Mouse (Mus musculus) neural tube, embryonic 12.5 days (tissue): ENCODE results near the gene Axin1. TPM values are rescaled to one million over a fixed set of nuclear protein-coding genes. Genes with fewer than 3 reads are reported as not detected.

Experiments
- ATAC-seq: fragments of 200-750 bp; cut with Nextera tagmentation; 2 replicates; pipeline ENCODE4 v1.8.0; 2017; ENCODE audit warnings: low read depth, mild to moderate bottlenecking, moderate TSS enrichment, moderate library complexity; ENCODE audit not compliant: low FRiP score
- H3K27ac ChIP-seq: fragments of 300-500 bp; sonication (generic); 2 replicates; pipeline ENCODE4 v1.5.1; 2016
- H3K27me3 ChIP-seq: fragments of 300-500 bp; sonication (generic); replicated peaks from 2 replicates; pipeline ENCODE4 v1.6.1; 2016; ENCODE audit warnings: mild to moderate bottlenecking
- H3K36me3 ChIP-seq: fragments of 300-500 bp; sonication (generic); 2 replicates; pipeline ENCODE4 v1.6.1; 2016; ENCODE audit warnings: mild to moderate bottlenecking
- H3K4me1 ChIP-seq: fragments of 300-500 bp; sonication (generic); 2 replicates; pipeline ENCODE4 v1.6.1; 2016
- H3K4me2 ChIP-seq: fragments of 300-500 bp; sonication (generic); replicated peaks from 2 replicates; pipeline ENCODE4 v1.6.1; 2016; ENCODE audit warnings: mild to moderate bottlenecking
- H3K4me3 ChIP-seq: fragments of 300-500 bp; sonication (generic); 2 replicates; pipeline ENCODE4 v1.5.1; 2016
- H3K9ac ChIP-seq: fragments of 300-500 bp; sonication (generic); 2 replicates; pipeline ENCODE4 v1.6.1; 2016; ENCODE audit warnings: mild to moderate bottlenecking
- H3K9me3 ChIP-seq: fragments of 300-500 bp; sonication (generic); 2 replicates; pipeline ENCODE4 v1.6.1; 2016; ENCODE audit warnings: mild to moderate bottlenecking
- WGBS: fragments of 180-500 bp; shearing (Covaris S2); methylation state at CpG from one replicate; pipeline ENCODE4 v1.1.7; 2016; 5-methylcytosine and 5-hydroxymethylcytosine counted together
- polyA plus RNA-seq: library from polyadenylated mRNA; unstranded; fragments of >200 nt; fragmentation: Nextera tagmentation; extraction: Ambion mirVana; gene quantifications from 2 replicates; pipeline ENCODE4 v1.2.1, GENCODE M21; 2016

The Axin1 gene
- polyA plus RNA-seq, 1 experiment from 2014 or later: 23.4 TPM

DNA sequence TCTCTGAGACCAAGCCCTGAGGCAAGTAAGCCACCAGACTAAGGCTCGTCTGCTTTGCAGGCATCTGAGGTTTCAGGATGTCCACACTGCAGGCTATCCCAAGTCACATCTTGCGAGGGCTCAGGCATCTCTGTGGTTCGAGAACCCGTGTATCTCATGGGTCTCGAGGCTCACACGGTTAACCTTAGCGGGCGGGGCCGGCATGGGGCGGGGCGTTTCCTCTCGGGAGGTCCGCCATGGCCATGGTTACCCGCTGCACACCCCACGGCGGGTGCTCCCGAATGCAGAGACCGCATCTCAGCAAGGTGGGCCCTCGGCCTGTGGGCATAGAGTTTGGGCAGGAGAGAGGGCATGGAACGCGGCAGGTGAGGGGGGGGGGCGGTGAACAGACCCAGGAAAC lies 64.2 kb downstream of the Axin1 start, which contains the start of gene Rgs11:
Gene Rgs11, plus strand, starts transcription at position 215 of the 400 bp plus-strand sequence.
- Histone ChIP-seq H3K27me3 (peaks cover 63% of the 10 kb centered on the region), H3K4me2 (peak within 1 kb of the TSS; percentile 95), H3K36me3 (0 out of 2 replicates have a peak, but pooled peaks cover 4% of the 10 kb centered on the region), H3K9me3 (no peaks in the 10 kb centered on the region), H3K4me1 (peaks cover 18% of the 10 kb centered on the region), H3K9ac (peak within 1 kb of the TSS; percentile 30; the same call in 1 of the 2 replicates), H3K27ac (no peak within 1 kb of the TSS), H3K4me3 (peak within 1 kb of the TSS; percentile 30)
- 2% methylated on average over 22 of the region's 22 CpGs for WGBS
- ATAC-seq: no peak

- H3K27me3 ChIP-seq: peaks cover 63% of the 10 kb centered on the region
- no peaks in the 10 kb centered on the region for H3K36me3 ChIP-seq
- peak overlapping the region; percentile 30 for H3K4me3 ChIP-seq
- no peaks in the 10 kb centered on the region for H3K9me3 ChIP-seq
- 1% methylated on average over 30 of the region's 30 CpGs for WGBS
- H3K4me2 ChIP-seq: peak overlapping the region; percentile 55
- no peak; the same call in 1 of the 2 replicates for ATAC-seq
- H3K27ac ChIP-seq: no peak overlapping the region
- peaks cover 18% of the 10 kb centered on the region for H3K4me1 ChIP-seq
- H3K9ac ChIP-seq: peak overlapping the region; percentile 30; the same call in 1 of the 2 replicates
Measured at GRCm38 (mm10) chr17:26203321-26203811, 64.9 kb downstream of the Axin1 start.

DNA sequence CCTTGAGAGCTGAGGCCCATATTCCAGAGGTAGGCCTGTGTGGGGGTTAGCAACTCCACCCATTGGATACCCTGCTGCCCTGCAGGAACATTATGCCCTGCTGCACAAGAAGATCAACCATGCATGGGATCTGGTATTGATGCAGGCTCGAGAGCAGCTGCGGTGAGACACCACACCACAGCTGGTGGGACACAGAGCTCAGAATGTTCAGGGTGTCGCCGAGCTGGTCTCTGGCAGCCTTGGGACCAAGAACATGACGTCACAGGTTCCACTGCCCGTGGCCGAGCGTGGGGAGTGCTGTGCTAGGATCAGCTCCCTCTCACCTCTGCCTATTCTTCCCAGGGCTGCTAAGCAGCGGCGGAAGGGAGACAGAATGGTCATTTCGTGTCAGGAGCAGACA lies 66.3 kb downstream of the Axin1 start:
- H3K9me3 ChIP-seq: no peaks in the 10 kb centered on the region
- H3K27ac ChIP-seq: no peak overlapping the region
- WGBS: 36% methylated on average over 11 of the region's 11 CpGs
- no peaks in the 10 kb centered on the region for H3K36me3 ChIP-seq
- no peak overlapping the region for H3K9ac ChIP-seq
- H3K4me1 ChIP-seq: peaks cover 18% of the 10 kb centered on the region
- no peak for ATAC-seq
- H3K27me3 ChIP-seq: peaks cover 51% of the 10 kb centered on the region
- H3K4me3 ChIP-seq: no peak overlapping the region
- no peak overlapping the region for H3K4me2 ChIP-seq

- Histone ChIP-seq H3K4me3 (no peak overlapping the region), H3K9ac (no peak overlapping the region), H3K36me3 (no peaks in the 10 kb centered on the region), H3K27ac (no peak overlapping the region), H3K9me3 (no peaks in the 10 kb centered on the region), H3K4me1 (peaks cover 10% of the 10 kb centered on the region), H3K4me2 (no peak overlapping the region), H3K27me3 (peaks cover 36% of the 10 kb centered on the region)
- no peak for ATAC-seq
- WGBS: 71% methylated on average over 1 of the region's 1 CpGs
Measured at GRCm38 (mm10) chr17:26206392-26206791, 67.9 kb downstream of the Axin1 start.

GRCm38 (mm10) chr17:26207686-26208085 lies 69.2 kb downstream of the Axin1 start, which contains the start of gene Arhgdig:
Gene Arhgdig (minus strand): TSS chr17:26207786.
- no peak for ATAC-seq
- no peak within 1 kb of the TSS for H3K9ac ChIP-seq
- H3K27ac ChIP-seq: no peak within 1 kb of the TSS
- H3K4me1 ChIP-seq: peaks cover 9% of the 10 kb centered on the region
- no peaks in the 10 kb centered on the region for H3K9me3 ChIP-seq
- no peak within 1 kb of the TSS for H3K4me3 ChIP-seq
- no peaks in the 10 kb centered on the region for H3K36me3 ChIP-seq
- H3K4me2 ChIP-seq: no peak within 1 kb of the TSS
- peaks cover 23% of the 10 kb centered on the region for H3K27me3 ChIP-seq
- 92% methylated on average over 12 of the region's 12 CpGs for WGBS

- ATAC-seq: no peak
- Histone ChIP-seq H3K27ac (no peak overlapping the region), H3K4me1 (no peaks in the 10 kb centered on the region), H3K4me2 (no peak overlapping the region), H3K4me3 (no peak overlapping the region), H3K27me3 (no peaks in the 10 kb centered on the region), H3K9ac (no peak overlapping the region), H3K36me3 (peaks cover 5% of the 10 kb centered on the region; the same call in 1 of the 2 replicates), H3K9me3 (no peaks in the 10 kb centered on the region)
- 88% methylated on average over 7 of the region's 7 CpGs for WGBS
Measured at GRCm38 (mm10) chr17:26212241-26212640, 73.8 kb downstream of the Axin1 start.

GRCm38 (mm10) chr17:26212681-26213080 lies 74.2 kb downstream of the Axin1 start:
- WGBS: 87% methylated on average over 11 of the region's 11 CpGs
- no peak overlapping the region for H3K27ac ChIP-seq
- H3K4me1 ChIP-seq: no peaks in the 10 kb centered on the region

GRCm38 (mm10) chr17:26221508-26221907 lies 83.0 kb downstream of the Axin1 start:
- Histone ChIP-seq H3K9me3 (no peaks in the 10 kb centered on the region), H3K27ac (no peak overlapping the region), H3K4me2 (no peak overlapping the region), H3K27me3 (no peaks in the 10 kb centered on the region), H3K9ac (no peak overlapping the region), H3K4me1 (no peaks in the 10 kb centered on the region), H3K4me3 (no peak overlapping the region), H3K36me3 (no peaks in the 10 kb centered on the region; the same call in 1 of the 2 replicates)
- no peak for ATAC-seq
- WGBS: 74% methylated on average over 2 of the region's 2 CpGs

More at GRCm38 (mm10) chr17:26212681-26213080, 74.2 kb downstream of the Axin1 start:
- Histone ChIP-seq H3K9me3 (no peaks in the 10 kb centered on the region), H3K4me2 (no peak overlapping the region), H3K36me3 (peaks cover 5% of the 10 kb centered on the region; the same call in 1 of the 2 replicates), H3K9ac (no peak overlapping the region), H3K27me3 (no peaks in the 10 kb centered on the region), H3K4me3 (no peak overlapping the region)
- ATAC-seq: no peak

DNA sequence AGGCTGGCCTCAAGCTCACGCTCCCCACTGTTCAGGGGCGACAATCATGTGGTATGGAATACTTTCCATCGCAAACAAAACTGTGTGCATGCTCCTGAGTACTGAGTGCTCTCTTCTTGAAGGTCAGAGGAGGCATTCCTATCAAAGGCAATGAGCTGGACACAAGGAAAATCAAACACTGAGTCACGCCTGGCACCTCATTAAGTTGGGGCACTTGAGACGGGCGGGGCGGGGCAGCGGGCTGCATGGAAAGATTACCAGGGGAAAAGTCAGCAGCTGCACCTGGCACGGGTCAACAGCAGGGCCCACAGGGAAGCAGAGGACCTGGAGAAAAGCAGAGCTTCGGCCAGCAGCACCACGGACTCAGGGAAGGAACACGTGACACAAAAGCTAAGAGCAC lies 86.7 kb downstream of the Axin1 start:
- no peaks in the 10 kb centered on the region for H3K36me3 ChIP-seq
- WGBS: 87% methylated on average over 12 of the region's 12 CpGs
- ATAC-seq: no peak

DNA sequence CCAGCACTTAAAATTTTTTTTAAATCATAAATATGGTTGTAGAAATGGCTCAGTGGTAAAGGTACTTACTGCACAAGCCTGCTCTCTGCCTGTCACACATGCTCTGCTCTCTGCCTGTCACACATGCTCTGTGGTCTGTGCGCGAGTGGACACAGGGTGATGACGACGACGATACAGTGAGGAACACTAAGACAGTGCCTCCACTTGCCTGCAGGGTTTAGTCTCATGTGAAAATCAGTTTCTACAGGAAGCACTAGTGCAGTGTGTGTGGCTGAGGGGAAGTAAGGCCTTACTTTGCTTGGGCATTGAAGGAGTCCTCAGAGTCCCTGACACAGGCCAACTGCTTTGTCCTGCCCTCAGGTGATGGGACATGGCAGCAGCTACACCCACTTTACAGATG lies 91.3 kb downstream of the Axin1 start:
- ATAC-seq: no peak
- no peak overlapping the region for H3K4me3 ChIP-seq
- no peaks in the 10 kb centered on the region for H3K4me1 ChIP-seq
- no peak overlapping the region for H3K4me2 ChIP-seq
- H3K9me3 ChIP-seq: no peaks in the 10 kb centered on the region
- H3K27ac ChIP-seq: no peak overlapping the region
- H3K36me3 ChIP-seq: no peaks in the 10 kb centered on the region
- WGBS: 91% methylated on average over 5 of the region's 5 CpGs
- no peak overlapping the region for H3K9ac ChIP-seq
- H3K27me3 ChIP-seq: no peaks in the 10 kb centered on the region

More for the DNA sequence above, 86.7 kb downstream of the Axin1 start:
- Histone ChIP-seq H3K27ac (no peak overlapping the region), H3K9me3 (no peaks in the 10 kb centered on the region), H3K4me3 (no peak overlapping the region), H3K4me2 (no peak overlapping the region), H3K27me3 (no peaks in the 10 kb centered on the region), H3K9ac (no peak overlapping the region), H3K4me1 (no peaks in the 10 kb centered on the region)

DNA sequence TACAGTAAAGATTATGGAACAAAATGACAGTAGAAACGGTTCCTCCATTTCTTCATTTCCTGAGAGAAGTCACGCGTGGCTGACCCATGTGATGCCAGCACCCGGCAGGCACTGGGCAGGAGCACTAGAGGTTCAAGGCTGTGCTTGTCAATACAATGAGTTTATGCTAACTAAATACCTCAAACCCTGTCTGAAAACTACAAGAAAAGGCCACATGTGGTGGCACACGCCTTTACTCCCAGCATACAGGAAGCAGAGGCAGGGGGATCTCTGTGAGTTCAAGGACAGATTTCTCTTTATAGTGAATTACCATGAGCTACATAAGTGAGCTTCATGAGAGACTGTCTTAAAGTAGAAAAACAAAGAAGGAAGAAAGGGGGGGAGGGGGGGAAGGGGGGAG lies 92.7 kb downstream of the Axin1 start:
- 89% methylated on average over 5 of the region's 5 CpGs for WGBS
- H3K27ac ChIP-seq: no peak overlapping the region
- H3K27me3 ChIP-seq: no peaks in the 10 kb centered on the region
- no peak overlapping the region for H3K4me2 ChIP-seq
- H3K9me3 ChIP-seq: no peaks in the 10 kb centered on the region
- H3K4me1 ChIP-seq: peaks cover 9% of the 10 kb centered on the region
- no peaks in the 10 kb centered on the region for H3K36me3 ChIP-seq
- no peak for ATAC-seq
- no peak overlapping the region for H3K9ac ChIP-seq
- H3K4me3 ChIP-seq: no peak overlapping the region

DNA sequence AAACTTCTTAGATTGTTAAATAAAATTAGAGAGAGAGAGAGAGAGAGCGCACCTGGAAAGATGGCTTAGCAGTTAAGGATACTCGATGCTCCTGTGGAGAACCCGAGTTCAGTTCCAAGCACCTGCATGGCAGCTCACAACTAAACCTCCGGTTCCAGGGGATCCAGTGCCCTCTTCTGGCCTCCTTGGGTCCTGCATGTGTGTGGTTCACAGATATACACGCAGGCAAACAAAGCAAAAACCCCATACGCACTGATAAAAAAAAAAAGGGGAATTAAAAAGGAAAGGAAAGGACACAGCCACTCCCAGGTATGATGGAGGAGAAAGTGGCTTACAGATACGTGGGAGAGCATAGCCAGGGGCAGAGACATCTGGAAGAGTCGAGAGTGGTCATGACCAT lies 94.4 kb downstream of the Axin1 start:
- Histone ChIP-seq H3K4me1 (peaks cover 9% of the 10 kb centered on the region), H3K4me2 (no peak overlapping the region), H3K27ac (no peak overlapping the region), H3K27me3 (no peaks in the 10 kb centered on the region), H3K9ac (no peak overlapping the region), H3K4me3 (no peak overlapping the region), H3K9me3 (no peaks in the 10 kb centered on the region), H3K36me3 (no peaks in the 10 kb centered on the region)
- ATAC-seq: no peak
- WGBS: 76% methylated on average over 8 of the region's 8 CpGs

DNA sequence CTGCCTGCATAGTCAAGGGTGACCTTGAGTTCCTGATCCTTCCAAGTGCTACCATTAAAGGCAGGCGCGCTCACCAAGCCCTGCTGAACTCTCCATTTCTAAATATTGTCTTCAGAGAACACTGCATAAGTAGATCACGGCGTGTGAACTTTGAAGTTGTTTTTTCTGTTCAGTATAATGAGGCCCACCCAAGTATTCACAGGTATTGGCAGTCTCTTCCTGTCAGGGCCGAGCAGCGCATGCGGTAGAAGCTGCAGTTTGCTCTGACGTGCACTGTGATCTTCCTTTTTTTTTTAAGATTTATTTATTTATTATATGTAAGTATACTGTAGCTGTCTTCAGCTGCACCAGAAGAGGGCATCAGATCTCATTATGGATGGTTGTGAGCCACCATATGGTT lies 95.9 kb downstream of the Axin1 start:
- H3K9ac ChIP-seq: no peak overlapping the region
- ATAC-seq: no peak
- H3K36me3 ChIP-seq: no peaks in the 10 kb centered on the region
- H3K4me3 ChIP-seq: no peak overlapping the region
- WGBS: 93% methylated on average over 8 of the region's 8 CpGs
- no peaks in the 10 kb centered on the region for H3K9me3 ChIP-seq
- H3K4me2 ChIP-seq: no peak overlapping the region
- peaks cover 9% of the 10 kb centered on the region for H3K4me1 ChIP-seq
- H3K27me3 ChIP-seq: no peaks in the 10 kb centered on the region
- H3K27ac ChIP-seq: no peak overlapping the region
